ENCODE assay signal across 10 mouse cellular contexts in genomic region chr6:86193879-86194278, GRCm38 (mm10). TPM values are rescaled to one million over a fixed set of nuclear protein-coding genes. Genes with fewer than 3 reads are reported as not detected.
DNase-seq lines count a peak whose midpoint lies in the region; ATAC-seq and TF ChIP-seq lines count a peak whose summit lies in the region.
"Had no signal": no experiment of that assay in that cellular context is flagged by ENCODE, and none has a peak within 500 bp of the region (broad histone marks: within the 10 kb centered on the region; RNA-seq: fewer than 3 reads in every experiment).

No protein-coding gene starts in this region.

- no peaks in the 10 kb centered on the region for H3K9me3 ChIP-seq in ES-Bruce4 (replicated peaks; ENCODE audit: control insufficient read depth, insufficient read depth, low read length, poor library complexity, severe bottlenecking)
- H3K9me3 ChIP-seq in liver, embryonic 13.5 days (replicated peaks): no peaks in the 10 kb centered on the region
- H3K9me3 ChIP-seq in forebrain, embryonic 13.5 days (replicated peaks): no peaks in the 10 kb centered on the region
- H3K9me3 ChIP-seq: limb, embryonic 13.5 days had no signal

- TF ChIP-seq EP300 in ES-Bruce4 (IDR thresholded peaks at IDR 0.05; ENCODE audit: insufficient read depth, low read depth, low read length): no peak

- peak; percentile 40 for DNase-seq in kidney, adult 9 months
- no peak for DNase-seq in kidney, adult 11 months
- DNase-seq in ZHBTc4 (ENCODE audit: low read depth, low spot score): peak; percentile 70
- DNase-seq in embryo, embryonic 9.5 days (ENCODE audit: extremely low spot score): peak; percentile 33
- DNase-seq in liver, embryonic 13.5 days: peak; percentile 20
- peak; percentile 35 to 79 for DNase-seq in spleen, postnatal 4 days (ENCODE audit: low spot score in 2 of 2)

- no peaks in the 10 kb centered on the region for H3K36me3 ChIP-seq in ES-Bruce4 (ENCODE audit: control insufficient read depth, insufficient read depth, low read length, poor library complexity, severe bottlenecking)
- no peaks in the 10 kb centered on the region for H3K36me3 ChIP-seq in liver, embryonic 13.5 days
- H3K36me3 ChIP-seq in forebrain, embryonic 13.5 days (ENCODE audit: poor library complexity, severe bottlenecking): no peaks in the 10 kb centered on the region
- H3K36me3 ChIP-seq: limb, embryonic 13.5 days had no signal

- H3K4me2 ChIP-seq in liver, embryonic 13.5 days: no peak overlapping the region
- H3K4me2 ChIP-seq in forebrain, embryonic 13.5 days: no peak overlapping the region

- H3K4me1 ChIP-seq in ES-Bruce4 (ENCODE audit: control insufficient read depth, insufficient read depth, low read length): no peaks in the 10 kb centered on the region
- no peaks in the 10 kb centered on the region; the same call in 1 of the 2 replicates for H3K4me1 ChIP-seq in liver, embryonic 13.5 days (replicated peaks)
- peaks cover 20% of the 10 kb centered on the region for H3K4me1 ChIP-seq in forebrain, embryonic 13.5 days

- no peak overlapping the region for H3K27ac ChIP-seq in ES-Bruce4 (ENCODE audit: insufficient read depth, low read length)
- H3K27ac ChIP-seq in liver, embryonic 13.5 days: no peak overlapping the region
- no peak overlapping the region for H3K27ac ChIP-seq in forebrain, embryonic 13.5 days
- H3K27ac ChIP-seq: limb, embryonic 13.5 days had no signal

- no peaks in the 10 kb centered on the region; the same call in 1 of the 2 replicates for H3K27me3 ChIP-seq in ES-Bruce4 (ENCODE audit: control insufficient read depth, insufficient read depth, low read length, poor library complexity, severe bottlenecking)
- peaks cover 68% of the 10 kb centered on the region for H3K27me3 ChIP-seq in liver, embryonic 13.5 days
- H3K27me3 ChIP-seq in forebrain, embryonic 13.5 days: peaks cover 51% of the 10 kb centered on the region

- ATAC-seq in liver, embryonic 13.5 days (ENCODE audit: low read depth): no peak
- no peak for ATAC-seq in forebrain, embryonic 13.5 days

- TF ChIP-seq CTCF in ES-Bruce4 (IDR thresholded peaks at IDR 0.05; ENCODE audit: low read depth, low read length): peak; percentile 67

- TF ChIP-seq POLR2A in ES-Bruce4 (IDR thresholded peaks at IDR 0.05; ENCODE audit: insufficient read depth, low read length): no peak

- no peak overlapping the region for H3K9ac ChIP-seq in ES-Bruce4 (ENCODE audit: low read depth, poor library complexity, severe bottlenecking)
- no peak overlapping the region for H3K9ac ChIP-seq in liver, embryonic 13.5 days
- H3K9ac ChIP-seq in forebrain, embryonic 13.5 days: no peak overlapping the region

- 41% methylated on average over 5 of the region's 5 CpGs for WGBS in liver, embryonic 13.5 days (ENCODE audit: insufficient replicate concordance)
- 37% methylated on average over 5 of the region's 5 CpGs for WGBS in forebrain, embryonic 13.5 days

- no peak overlapping the region for H3K4me3 ChIP-seq in ES-Bruce4 (ENCODE audit: low read depth, low read length)
- H3K4me3 ChIP-seq in liver, embryonic 13.5 days (replicated peaks): no peak overlapping the region
- no peak overlapping the region for H3K4me3 ChIP-seq in forebrain, embryonic 13.5 days
- H3K4me3 ChIP-seq: erythroblast, embryonic 14.5 days had no signal

RNA-seq across cellular contexts. Expression of gene Tgfa, which starts 1.1 kb away (rescaled TPM):
- 6.3 and 7.4 TPM in 2 replicates for polyA plus RNA-seq in ES-Bruce4 (2011; ENCODE audit: insufficient read depth, insufficient read length, low read depth, missing spikeins)
- 1.1 and 1.2 TPM in 2 replicates for polyA plus RNA-seq in liver, embryonic 13.5 days (2015; fragmentation: Nextera tagmentation; extraction: Ambion mirVana)
- 3.5 and 4.6 TPM in 2 replicates for polyA plus RNA-seq in forebrain, embryonic 13.5 days (2015; fragmentation: Nextera tagmentation; extraction: Ambion mirVana)
- polyA plus RNA-seq: erythroblast, embryonic 14.5 days had no signal
